Mouse (Mus musculus) CH12.LX (cell line): ENCODE results near the gene Cramp1l. TPM values are rescaled to one million over a fixed set of nuclear protein-coding genes. Genes with fewer than 3 reads are reported as not detected.
A peak's percentile ranks its signal among the peaks of the same experiment; 100 is the strongest.

Experiments used
- DNase-seq: peaks from one replicate; pipeline ENCODE4 v3.0.0-alpha.2; 2013; ENCODE audit errors: extremely low read depth
- H3K27ac ChIP-seq: 2 replicates; pipeline ENCODE4 v1.5.1; 2012; ENCODE audit warnings: low read depth, mild to moderate bottlenecking, control low read depth, moderate library complexity; ENCODE audit not compliant: insufficient read depth
- H3K27me3 ChIP-seq: replicated peaks from 2 replicates; pipeline ENCODE3; 2012; ENCODE audit warnings: inconsistent platforms
- H3K36me3 ChIP-seq, 2 experiments: replicated peaks in 1 of 2; 2 replicates each; pipeline versions ENCODE3 to v1.6.1; 2012; ENCODE audit warnings: inconsistent platforms in 1 of 2, low read length in 1 of 2, mild to moderate bottlenecking in 1 of 2, mixed read lengths in 1 of 2, moderate library complexity in 1 of 2; ENCODE audit not compliant: control insufficient read depth in 1 of 2, insufficient read depth in 1 of 2
- H3K4me1 ChIP-seq, 2 experiments: 2 replicates each; pipeline ENCODE4 v1.6.1; 2012; ENCODE audit warnings: inconsistent platforms in 1 of 2, moderate library complexity in 1 of 2; ENCODE audit not compliant: insufficient read depth in 2 of 2, control insufficient read depth in 1 of 2
- H3K4me2 ChIP-seq: 2 replicates; pipeline ENCODE4 v1.6.1; 2012; ENCODE audit warnings: low read depth, mild to moderate bottlenecking, control low read depth; ENCODE audit not compliant: poor library complexity, insufficient read depth, severe bottlenecking
- H3K4me3 ChIP-seq, 3 experiments: fragments of 150-350 bp in 1 of 3; sonication (generic) in 1 of 3; replicated peaks in 1 of 3; 2 replicates each; pipeline versions ENCODE3 to v1.5.1; 2011 to 2012; ENCODE audit warnings: low read depth in 2 of 3, low read length in 2 of 3, mild to moderate bottlenecking in 2 of 3, moderate library complexity in 2 of 3, control low read depth in 1 of 3, improper control_type of control experiment in 1 of 3, inconsistent platforms in 1 of 3, mixed read lengths in 1 of 3; ENCODE audit not compliant: poor library complexity in 1 of 3
- H3K79me2 ChIP-seq: replicated peaks from 2 replicates; pipeline ENCODE4 v1.6.1; 2012; ENCODE audit warnings: mild to moderate bottlenecking, moderate library complexity; ENCODE audit not compliant: control insufficient read depth, poor library complexity, insufficient read depth, severe bottlenecking; ENCODE audit errors: extremely low read depth
- H3K9ac ChIP-seq: 2 replicates; pipeline ENCODE4 v1.6.1; 2012; ENCODE audit warnings: low read depth, mild to moderate bottlenecking, control low read depth, moderate library complexity; ENCODE audit not compliant: insufficient read depth
- H3K9me3 ChIP-seq: replicated peaks from 2 replicates; pipeline ENCODE3; 2012; ENCODE audit warnings: low read length, inconsistent platforms, mixed read lengths
- BHLHE40 ChIP-seq: IDR thresholded peaks from 2 replicates; pipeline ENCODE4 v1.6.1; 2011; ENCODE audit warnings: mild to moderate bottlenecking, low read depth, low read length, improper control_type of control experiment
- CHD1 ChIP-seq: IDR thresholded peaks from 2 replicates; pipeline ENCODE4 v1.6.1; 2012; ENCODE audit warnings: low read depth, low read length, improper control_type of control experiment, inconsistent platforms
- CHD2 ChIP-seq: IDR thresholded peaks from 2 replicates; pipeline ENCODE4 v1.6.1; 2011; ENCODE audit warnings: low read length, improper control_type of control experiment
- CTCF ChIP-seq, 2 experiments: IDR thresholded peaks in 1 of 2; conservative IDR thresholded peaks in 1 of 2; 2 replicates each; pipeline ENCODE4 v1.5.1; 2011 to 2012; ENCODE audit warnings: low read depth in 2 of 2, low read length in 2 of 2, improper control_type of control experiment in 1 of 2, inconsistent platforms in 1 of 2, mild to moderate bottlenecking in 1 of 2, moderate library complexity in 1 of 2
- E2F4 ChIP-seq: IDR thresholded peaks from 2 replicates; pipeline ENCODE4 v1.6.1; 2011; ENCODE audit warnings: low read depth, low read length, improper control_type of control experiment; ENCODE audit not compliant: insufficient replicate concordance
- ELF1 ChIP-seq: IDR thresholded peaks from 2 replicates; pipeline ENCODE4 v1.6.1; 2014; ENCODE audit warnings: low read depth, mild to moderate bottlenecking, inconsistent platforms, low read length, improper control_type of control experiment
- EP300 ChIP-seq: IDR thresholded peaks from 2 replicates; pipeline ENCODE4 v1.6.1; 2011; ENCODE audit warnings: low read length, improper control_type of control experiment
- GABPA ChIP-seq: IDR thresholded peaks from 2 replicates; pipeline ENCODE4 v1.6.1; 2012; ENCODE audit warnings: low read depth, low read length, improper control_type of control experiment, inconsistent platforms; ENCODE audit not compliant: insufficient replicate concordance
- HCFC1 ChIP-seq: IDR thresholded peaks from 2 replicates; pipeline ENCODE4 v1.6.1; 2012; ENCODE audit warnings: low read depth, mild to moderate bottlenecking, inconsistent platforms, low read length, improper control_type of control experiment
- IRF4 ChIP-seq: IDR thresholded peaks from 2 replicates; pipeline ENCODE4 v1.6.1; 2014; ENCODE audit warnings: low read depth, mild to moderate bottlenecking, inconsistent platforms, low read length, improper control_type of control experiment
- JUN ChIP-seq: IDR thresholded peaks from 2 replicates; pipeline ENCODE4 v1.6.1; 2011; ENCODE audit warnings: low read depth, mild to moderate bottlenecking, low read length, improper control_type of control experiment, moderate library complexity; ENCODE audit not compliant: insufficient read depth
- KAT2A ChIP-seq: IDR thresholded peaks from 2 replicates; pipeline ENCODE4 v1.6.1; 2012; ENCODE audit warnings: low read length, improper control_type of control experiment, inconsistent platforms; ENCODE audit not compliant: insufficient replicate concordance
- MAFK ChIP-seq: IDR thresholded peaks from 2 replicates; pipeline ENCODE4 v1.6.1; 2011; ENCODE audit warnings: low read length, improper control_type of control experiment; ENCODE audit not compliant: insufficient replicate concordance
- MAX ChIP-seq: IDR thresholded peaks from 2 replicates; pipeline ENCODE4 v1.6.1; 2011; ENCODE audit warnings: low read length, improper control_type of control experiment
- MAZ ChIP-seq: IDR thresholded peaks from 2 replicates; pipeline ENCODE4 v1.6.1; 2012; ENCODE audit warnings: low read depth, mild to moderate bottlenecking, inconsistent platforms, low read length, improper control_type of control experiment, moderate library complexity
- MEF2A ChIP-seq: IDR thresholded peaks from 2 replicates; pipeline ENCODE4 v1.6.1; 2014; ENCODE audit warnings: low read depth, mild to moderate bottlenecking, inconsistent platforms, low read length, improper control_type of control experiment, borderline replicate concordance
- MXI1 ChIP-seq: IDR thresholded peaks from 2 replicates; pipeline ENCODE4 v1.6.1; 2011; ENCODE audit warnings: mild to moderate bottlenecking, low read depth, low read length, improper control_type of control experiment
- MYC ChIP-seq: IDR thresholded peaks from 2 replicates; pipeline ENCODE4 v1.6.1; 2011; ENCODE audit warnings: low read depth, mild to moderate bottlenecking, improper control_type of control experiment, low read length
- NELFE ChIP-seq: IDR thresholded peaks from 2 replicates; pipeline ENCODE4 v1.6.1; 2011; ENCODE audit warnings: low read depth, low read length, improper control_type of control experiment
- NRF1 ChIP-seq: IDR thresholded peaks from 2 replicates; pipeline ENCODE4 v1.6.1; 2014; ENCODE audit warnings: low read depth, mild to moderate bottlenecking, inconsistent platforms, low read length, improper control_type of control experiment, moderate library complexity
- PAX5 ChIP-seq: IDR thresholded peaks from 2 replicates; pipeline ENCODE4 v1.6.1; 2012; ENCODE audit warnings: low read length, inconsistent platforms, mixed read lengths
- POLR2A ChIP-seq: IDR thresholded peaks from 2 replicates; pipeline ENCODE4 v1.6.1; 2011; ENCODE audit warnings: low read depth, mild to moderate bottlenecking, improper control_type of control experiment, low read length
- POLR2AphosphoS2 ChIP-seq: IDR thresholded peaks from 2 replicates; pipeline ENCODE4 v1.6.1; 2011; ENCODE audit warnings: low read depth, low read length, improper control_type of control experiment
- RAD21 ChIP-seq: IDR thresholded peaks from 2 replicates; pipeline ENCODE4 v1.6.1; 2011; ENCODE audit warnings: low read depth, mild to moderate bottlenecking, low read length, improper control_type of control experiment, moderate library complexity
- SIN3A ChIP-seq: IDR thresholded peaks from 2 replicates; pipeline ENCODE4 v1.6.1; 2012; ENCODE audit warnings: low read length, improper control_type of control experiment, inconsistent platforms
- TBP ChIP-seq: conservative IDR thresholded peaks from 2 replicates; pipeline ENCODE4 v1.6.1; 2011; ENCODE audit warnings: low read depth, low read length, improper control_type of control experiment
- TCF12 ChIP-seq: IDR thresholded peaks from 2 replicates; pipeline ENCODE4 v1.6.1; 2014; ENCODE audit warnings: low read depth, mild to moderate bottlenecking, inconsistent platforms, low read length, improper control_type of control experiment
- USF1 ChIP-seq: IDR thresholded peaks from 2 replicates; pipeline ENCODE4 v1.6.1; 2014; ENCODE audit warnings: low read depth, mild to moderate bottlenecking, inconsistent platforms, low read length, improper control_type of control experiment
- USF2 ChIP-seq: conservative IDR thresholded peaks from 2 replicates; pipeline ENCODE4 v1.6.1; 2011; ENCODE audit warnings: low read depth, low read length, improper control_type of control experiment
- ZC3H11A ChIP-seq: IDR thresholded peaks from 2 replicates; pipeline ENCODE4 v1.6.1; 2012; ENCODE audit warnings: low read depth, mild to moderate bottlenecking, inconsistent platforms, low read length, improper control_type of control experiment
- ZKSCAN1 ChIP-seq: IDR thresholded peaks from 2 replicates; pipeline ENCODE4 v1.6.1; 2012; ENCODE audit warnings: low read depth, inconsistent platforms, low read length, improper control_type of control experiment, borderline replicate concordance
- ZMIZ1 ChIP-seq: IDR thresholded peaks from 2 replicates; pipeline ENCODE4 v1.6.1; 2012; ENCODE audit warnings: low read depth, mild to moderate bottlenecking, inconsistent platforms, low read length, improper control_type of control experiment
- dilution Hi-C: fragments of 300-500 bp; cut with MboI; formaldehyde crosslinking; loops from 2 replicates; pipeline ENCODE4 v1.14.3; 2020; ENCODE audit warnings: low sequenced_read_pairs; ENCODE audit not compliant: extremely low pct_unique_long_range_greater_than_20kb, extremely low pct_ligation_motif_present
- in situ Hi-C: fragments of 300-500 bp; cut with MboI; formaldehyde crosslinking; loops from 3 replicates; pipeline ENCODE4 v1.14.3; 2019; ENCODE audit warnings: low sequenced_read_pairs, low pct_ligation_motif_present, low pct_unique_long_range_greater_than_20kb, mixed read lengths
- polyA plus RNA-seq: library from polyadenylated mRNA; unstranded; fragments of >175 nt; gene quantifications from 2 replicates; pipeline ENCODE4 v1.2.1, GENCODE M21; 2012; ENCODE audit warnings: low read depth; ENCODE audit not compliant: insufficient read length
- total RNA-seq, 2 experiments: library from RNA; depleted of rRNA; stranded (reverse); fragments of 300-350 nt in 1 of 2; fragments of >200 nt in 1 of 2; gene quantifications; 2 replicates each; pipeline ENCODE4 v1.2.3; 2012 to 2014

The Cramp1l gene
- total RNA-seq (2012; rRNA removed): 4.3 and 4.4 TPM in 2 replicates
- total RNA-seq (2014; rRNA removed): 2.0 and 2.1 TPM in 2 replicates
- 6.8 and 6.9 TPM in 2 replicates for polyA plus RNA-seq

GRCm38 (mm10) chr17:25015655-25016291 is at the start of gene Cramp1l, which contains the start of gene Ift140:
TSS of gene Cramp1l (minus strand) at chr17:25015788.
TSS of gene Ift140 (plus strand) at chr17:25016085.
- peaks cover 2 to 25% of the 10 kb centered on the region in 2 experiments; a peak in 2 of 4 replicates for H3K4me1 ChIP-seq
- H3K4me3 ChIP-seq: peak within 1 kb of the TSS; percentile 91 to 98 (median 97)
- peaks cover 15 to 35% of the 10 kb centered on the region in 2 experiments for H3K36me3 ChIP-seq
- TF ChIP-seq ZMIZ1 (peak; percentile 60), KAT2A (peak; percentile 76; the same call in 1 of the 2 replicates), ELF1 (peak; percentile 86), CHD1 (peak; percentile 94), POLR2A (peak; percentile 78), CTCF (conservative IDR thresholded peaks at IDR 0.05 in 1 of 2, IDR thresholded peaks at IDR 0.05 in 1 of 2; ENCODE audit: low read depth in 2 of 2, low read length in 2 of 2) (no peak), ZKSCAN1 (no peak), MAFK (no peak), TCF12 (peak; percentile 55; the same call in 1 of the 2 replicates), CHD2 (peak; percentile 86), BHLHE40 (no peak), RAD21 (no peak), IRF4 (peak; percentile 59; the same call in 1 of the 2 replicates), PAX5 (no peak), MAZ (peak; percentile 93), MAX (peak; percentile 89), MYC (peak; percentile 21; the same call in 1 of the 2 replicates), MEF2A (peak; percentile 31; the same call in 1 of the 2 replicates), HCFC1 (peak; percentile 79), NELFE (peak; percentile 58; the same call in 1 of the 2 replicates), ZC3H11A (no peak), GABPA (no peak), NRF1 (no peak), EP300 (no peak), POLR2AphosphoS2 (no peak), SIN3A (peak; percentile 97), E2F4 (no peak), MXI1 (peak; percentile 73), USF1 (no peak), TBP (peak; percentile 67; the same call in 1 of the 2 replicates), USF2 (no peak), JUN (no peak)
- TF ChIP-seq, all 38 proteins: peak for 17
- H3K4me2 ChIP-seq: peak within 1 kb of the TSS; percentile 88
- peaks cover 2% of the 10 kb centered on the region for H3K9me3 ChIP-seq
- peaks cover 29% of the 10 kb centered on the region for H3K79me2 ChIP-seq
- H3K9ac ChIP-seq: peak within 1 kb of the TSS; percentile 97
- in situ Hi-C loops (no loop called here), dilution Hi-C loops (no loop called here)
- peak within 1 kb of the TSS; percentile 56 for H3K27ac ChIP-seq
- peak; percentile 97 for DNase-seq
- H3K27me3 ChIP-seq: no peaks in the 10 kb centered on the region
